Mouse (Mus musculus) hindbrain, embryonic 11.5 days (tissue): ENCODE measurements around the gene Cnp. TPM values are rescaled to one million over a fixed set of nuclear protein-coding genes. Genes with fewer than 3 reads are reported as not detected.

Source experiments
- ATAC-seq: fragments of 200-750 bp; cut with Nextera tagmentation; 2 replicates; pipeline ENCODE4 v1.8.0; 2017; ENCODE audit warnings: mild to moderate bottlenecking, moderate TSS enrichment, moderate library complexity; ENCODE audit not compliant: low FRiP score
- DNase-seq: peaks from one replicate; pipeline ENCODE4 v3.0.0-alpha.2; 2015; ENCODE audit warnings: low spot score
- H3K27ac ChIP-seq: fragments of 300-500 bp; sonication (generic); 2 replicates; pipeline ENCODE4 v1.5.1; 2014; ENCODE audit warnings: mild to moderate bottlenecking, low read depth, low read length
- H3K27me3 ChIP-seq: fragments of 300-500 bp; sonication (generic); 2 replicates; pipeline ENCODE4 v1.6.1; 2014; ENCODE audit warnings: mild to moderate bottlenecking, low read length, moderate library complexity, mixed read lengths; ENCODE audit not compliant: control insufficient read depth, insufficient read depth
- H3K36me3 ChIP-seq: fragments of 300-500 bp; sonication (generic); 2 replicates; pipeline ENCODE4 v1.6.1; 2014; ENCODE audit warnings: mild to moderate bottlenecking, low read length, moderate library complexity, mixed read lengths; ENCODE audit not compliant: control insufficient read depth, insufficient read depth
- H3K4me1 ChIP-seq: fragments of 300-500 bp; sonication (generic); replicated peaks from 2 replicates; pipeline ENCODE4 v1.6.1; 2014; ENCODE audit warnings: low read length, mixed read lengths; ENCODE audit not compliant: control insufficient read depth, insufficient read depth
- H3K4me2 ChIP-seq: fragments of 300-500 bp; sonication (generic); replicated peaks from 2 replicates; pipeline ENCODE4 v1.6.1; 2014; ENCODE audit warnings: mild to moderate bottlenecking, low read depth, low read length
- H3K4me3 ChIP-seq: fragments of 300-500 bp; sonication (generic); 2 replicates; pipeline ENCODE4 v1.5.1; 2014; ENCODE audit warnings: low read depth, low read length
- H3K9ac ChIP-seq: fragments of 300-500 bp; sonication (generic); 2 replicates; pipeline ENCODE4 v1.6.1; 2014; ENCODE audit warnings: low read depth, low read length
- H3K9me3 ChIP-seq: fragments of 300-500 bp; sonication (generic); 2 replicates; pipeline ENCODE4 v1.6.1; 2016; ENCODE audit warnings: low read length; ENCODE audit not compliant: control insufficient read depth
- WGBS: fragments of 180-500 bp; shearing (Covaris S2); extraction: QIAGEN DNeasy Blood & Tissue Kit; methylation state at CpG from one replicate; pipeline ENCODE4 v1.1.7; 2014; 5-methylcytosine and 5-hydroxymethylcytosine counted together
- polyA plus RNA-seq: library from polyadenylated mRNA; unstranded; fragments of >200 nt; fragmentation: Nextera tagmentation; extraction: Ambion mirVana; gene quantifications from 2 replicates; pipeline ENCODE4 v1.2.1, GENCODE M21; 2014

Cnp gene
- polyA plus RNA-seq, 1 experiment from 2014 or later, result 17.8 TPM

DNA sequence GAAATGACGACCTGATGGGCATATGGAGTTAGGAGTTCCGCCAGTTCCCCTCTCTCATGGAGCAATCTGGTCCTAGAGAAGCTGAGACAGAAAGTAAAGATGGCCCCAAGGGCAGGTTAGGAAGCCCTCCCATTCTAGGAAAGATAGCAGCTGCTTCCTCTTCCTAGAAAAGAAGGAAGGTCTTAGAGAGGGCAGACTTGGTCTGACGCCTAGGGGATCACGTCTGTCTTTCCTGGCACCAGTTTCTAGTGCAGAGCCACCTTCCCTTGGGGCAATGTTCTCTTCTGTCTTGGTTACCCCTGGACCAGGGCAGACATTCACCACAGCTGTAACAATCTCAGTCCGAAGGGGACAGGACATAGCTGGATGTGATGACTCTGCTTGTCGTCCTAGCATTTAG, 26.6 kb upstream of the Cnp start:
- WGBS, result 87% methylated on average over 6 of the region's 6 CpGs
- ATAC-seq, result no peak
- H3K36me3 ChIP-seq, result no peaks in the 10 kb centered on the region
- 0 out of 2 replicates have a peak, but pooled peaks cover 3% of the 10 kb centered on the region for H3K4me1 ChIP-seq
- H3K9ac ChIP-seq, result no peak overlapping the region
- no peaks in the 10 kb centered on the region for H3K27me3 ChIP-seq
- H3K9me3 ChIP-seq, result no peaks in the 10 kb centered on the region
- no peak for DNase-seq
- no peak overlapping the region for H3K4me3 ChIP-seq
- no peak overlapping the region for H3K27ac ChIP-seq
- no peak overlapping the region for H3K4me2 ChIP-seq

DNA sequence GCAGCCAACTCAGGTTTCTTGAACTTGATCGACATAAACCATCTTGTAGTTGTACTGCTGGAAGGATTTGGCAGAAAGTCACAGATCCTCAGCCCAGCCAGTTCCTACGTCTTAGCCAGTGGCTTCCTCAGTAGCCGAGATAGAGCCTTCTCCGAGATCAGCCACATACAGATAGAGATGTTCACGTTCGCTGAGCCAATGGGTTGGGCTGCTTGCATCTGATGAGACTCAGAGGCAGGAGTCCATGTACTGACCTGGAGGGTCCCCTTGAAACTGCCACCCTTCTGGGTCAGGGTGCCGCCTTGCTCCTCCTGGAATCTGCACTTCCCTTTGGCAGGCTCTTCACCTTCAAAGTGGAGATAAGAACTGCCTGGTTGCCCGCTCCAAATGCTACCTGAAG, 25.2 kb upstream of the Cnp start:
- H3K36me3 ChIP-seq, result no peaks in the 10 kb centered on the region
- WGBS, result 85% methylated on average over 8 of the region's 8 CpGs
- H3K9ac ChIP-seq, result no peak overlapping the region
- no peaks in the 10 kb centered on the region for H3K9me3 ChIP-seq
- DNase-seq (no peak), ATAC-seq (no peak)
- no peak overlapping the region for H3K4me2 ChIP-seq
- H3K27ac ChIP-seq, result no peak overlapping the region
- H3K4me3 ChIP-seq, result no peak overlapping the region
- H3K27me3 ChIP-seq, result no peaks in the 10 kb centered on the region
- 0 out of 2 replicates have a peak, but pooled peaks cover 3% of the 10 kb centered on the region for H3K4me1 ChIP-seq

DNA sequence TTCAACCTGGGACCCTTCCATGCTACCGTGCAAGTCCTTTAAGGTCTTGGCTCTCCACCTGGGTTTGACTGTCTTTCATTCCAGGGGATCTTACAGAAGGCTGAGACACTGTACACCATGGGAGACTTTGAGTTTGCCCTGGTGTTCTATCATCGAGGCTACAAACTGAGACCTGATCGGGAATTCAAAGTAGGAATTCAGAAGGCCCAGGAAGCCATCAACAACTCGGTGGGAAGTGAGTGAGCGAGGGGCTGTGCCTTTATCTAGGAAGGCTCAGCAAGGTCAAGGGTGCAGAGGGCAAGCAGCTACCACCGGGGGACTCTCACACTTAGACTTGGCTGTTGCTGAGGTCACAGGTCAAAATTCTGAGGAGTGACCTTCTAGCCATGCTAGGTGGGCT, 24.6 kb upstream of the Cnp start:
- no peak for DNase-seq
- H3K9me3 ChIP-seq, result no peaks in the 10 kb centered on the region
- H3K36me3 ChIP-seq, result no peaks in the 10 kb centered on the region
- no peak overlapping the region for H3K9ac ChIP-seq
- H3K27me3 ChIP-seq, result no peaks in the 10 kb centered on the region
- WGBS, result 67% methylated on average over 6 of the region's 6 CpGs
- no peak overlapping the region for H3K27ac ChIP-seq
- no peak overlapping the region for H3K4me3 ChIP-seq
- H3K4me2 ChIP-seq, result no peak overlapping the region
- ATAC-seq, result no peak
- H3K4me1 ChIP-seq, result 0 out of 2 replicates have a peak, but pooled peaks cover 3% of the 10 kb centered on the region

DNA sequence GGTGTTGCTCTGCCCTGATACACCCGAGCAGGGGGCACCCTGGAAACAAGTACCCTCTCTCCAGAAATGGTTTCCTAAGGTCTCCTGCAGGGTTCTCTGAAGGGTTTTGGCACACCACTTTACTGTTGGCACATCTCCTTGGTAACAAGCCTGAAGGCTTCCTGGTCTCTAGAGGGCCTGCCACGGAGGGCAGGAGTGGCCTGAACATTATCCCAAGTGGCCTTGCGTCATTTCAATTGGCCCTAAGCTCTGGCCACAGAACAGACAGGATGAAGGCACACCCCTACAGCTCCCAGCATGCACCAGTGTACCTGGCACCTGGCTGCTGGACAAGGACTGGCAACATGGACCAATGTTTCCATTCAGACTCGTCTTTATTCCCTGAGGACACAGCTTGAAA, 21.9 kb upstream of the Cnp start:
- no peak overlapping the region for H3K27ac ChIP-seq
- DNase-seq (no peak), ATAC-seq (no peak)

DNA sequence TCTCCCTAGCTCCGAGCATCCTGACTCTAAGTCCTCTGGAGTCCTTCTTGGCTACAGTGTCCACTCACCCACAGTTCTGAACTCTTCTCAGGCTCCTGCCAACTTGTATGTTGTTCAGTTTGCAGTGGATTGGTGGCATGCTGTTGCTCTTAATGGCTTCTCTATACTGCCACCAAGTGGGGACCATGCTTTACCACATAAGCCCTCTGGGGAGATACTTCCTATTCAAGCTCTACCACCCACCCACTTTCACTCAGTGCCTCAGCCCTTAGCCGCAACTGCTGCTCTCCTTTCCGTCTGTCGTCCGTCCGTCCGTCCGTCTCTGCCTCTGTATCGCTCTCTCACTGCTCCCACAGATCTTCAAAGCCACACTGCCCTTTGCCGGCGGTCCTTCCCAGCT, 19.1 kb upstream of the Cnp start:
- peak overlapping the region; percentile 47 for H3K9ac ChIP-seq
- H3K4me1 ChIP-seq, result no peaks in the 10 kb centered on the region
- H3K4me3 ChIP-seq, result no peak overlapping the region
- H3K9me3 ChIP-seq, result no peaks in the 10 kb centered on the region
- ATAC-seq, result no peak
- H3K4me2 ChIP-seq, result no peak overlapping the region
- 20% methylated on average over 11 of the region's 11 CpGs for WGBS
- H3K27ac ChIP-seq, result no peak overlapping the region
- DNase-seq, result peak; percentile 71
- H3K36me3 ChIP-seq, result no peaks in the 10 kb centered on the region
- H3K27me3 ChIP-seq, result no peaks in the 10 kb centered on the region

More for the DNA sequence above, 21.9 kb upstream of the Cnp start:
- Histone ChIP-seq H3K27me3 (no peaks in the 10 kb centered on the region), H3K4me2 (no peak overlapping the region), H3K4me1 (no peaks in the 10 kb centered on the region), H3K9me3 (no peaks in the 10 kb centered on the region), H3K4me3 (no peak overlapping the region), H3K9ac (no peak overlapping the region), H3K36me3 (no peaks in the 10 kb centered on the region)
- 80% methylated on average over 4 of the region's 4 CpGs for WGBS

DNA sequence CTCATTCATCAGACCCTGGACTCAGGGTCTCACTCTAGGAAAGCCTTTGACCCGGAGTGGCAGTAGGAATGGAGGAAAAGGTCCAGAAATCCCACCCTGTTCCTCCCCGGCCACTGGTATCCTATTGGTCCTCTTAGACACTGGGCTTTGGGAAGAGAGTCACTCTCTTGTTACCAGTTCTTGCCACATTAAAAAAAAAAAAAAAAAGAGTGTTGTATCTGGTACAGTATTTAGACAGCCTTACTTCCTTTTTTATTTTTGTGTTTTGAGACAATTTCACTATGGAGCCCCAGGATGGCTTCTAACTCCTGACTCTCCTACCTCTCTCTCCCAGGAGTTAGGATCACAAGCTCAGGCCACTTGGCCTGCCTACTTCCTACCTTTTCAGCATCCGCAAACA, 17.1 kb upstream of the Cnp start:
- WGBS, result 75% methylated on average over 3 of the region's 3 CpGs
- ATAC-seq (no peak), DNase-seq (no peak)
- Histone ChIP-seq H3K4me2 (no peak overlapping the region), H3K4me3 (no peak overlapping the region), H3K4me1 (no peaks in the 10 kb centered on the region), H3K9ac (no peak overlapping the region), H3K36me3 (no peaks in the 10 kb centered on the region), H3K27ac (no peak overlapping the region), H3K9me3 (no peaks in the 10 kb centered on the region), H3K27me3 (no peaks in the 10 kb centered on the region)

DNA sequence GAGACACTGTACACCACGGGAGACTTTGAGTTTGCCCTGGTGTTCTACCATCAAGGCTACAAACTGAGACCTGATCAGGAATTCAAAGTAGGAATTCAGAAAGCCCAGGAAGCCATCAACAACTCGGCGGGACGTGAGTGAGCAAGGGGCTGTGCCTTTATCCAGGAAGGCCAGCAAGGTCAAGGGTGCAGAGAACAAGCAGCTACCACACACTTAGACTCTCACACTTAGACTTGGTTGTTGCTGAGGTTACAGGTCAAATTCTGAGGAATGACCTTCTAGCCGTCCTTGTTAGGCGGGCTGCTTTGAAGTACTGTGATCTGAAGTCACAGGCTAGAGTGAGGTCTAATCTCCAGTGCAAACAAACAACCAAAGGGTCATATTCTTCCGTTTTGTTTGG, 15.2 kb upstream of the Cnp start:
- WGBS, result 45% methylated on average over 7 of the region's 7 CpGs
- H3K27ac ChIP-seq, result no peak overlapping the region
- ATAC-seq, result no peak

DNA sequence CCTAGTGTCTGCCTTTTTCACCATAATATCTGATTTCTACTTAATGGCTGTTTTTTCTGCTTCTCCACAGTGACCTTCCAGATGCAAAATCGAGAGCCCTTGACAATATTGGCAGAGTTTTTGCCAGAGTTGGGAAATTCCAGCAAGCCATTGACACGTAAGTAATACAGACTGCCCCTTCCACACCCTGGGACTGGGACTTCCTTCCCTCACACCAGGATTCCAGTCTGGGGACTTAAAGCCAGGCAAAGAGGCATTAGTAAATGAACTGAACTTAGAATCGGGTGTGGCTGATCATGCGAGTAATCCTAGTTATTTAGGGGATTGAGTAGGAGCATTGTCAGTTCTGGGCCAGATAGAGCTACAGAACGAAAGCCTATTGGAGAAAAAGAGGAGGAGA, 13.0 kb upstream of the Cnp start:
- Histone ChIP-seq H3K4me3 (no peak overlapping the region), H3K9me3 (no peaks in the 10 kb centered on the region), H3K27ac (no peak overlapping the region), H3K36me3 (no peaks in the 10 kb centered on the region), H3K4me1 (no peaks in the 10 kb centered on the region), H3K9ac (no peak overlapping the region), H3K27me3 (no peaks in the 10 kb centered on the region), H3K4me2 (no peak overlapping the region)
- 52% methylated on average over 5 of the region's 5 CpGs for WGBS
- DNase-seq, result no peak
- ATAC-seq, result no peak

More for the DNA sequence above, 15.2 kb upstream of the Cnp start:
- Histone ChIP-seq H3K9me3 (no peaks in the 10 kb centered on the region), H3K4me2 (no peak overlapping the region), H3K27me3 (no peaks in the 10 kb centered on the region), H3K4me3 (no peak overlapping the region), H3K4me1 (no peaks in the 10 kb centered on the region), H3K36me3 (no peaks in the 10 kb centered on the region), H3K9ac (no peak overlapping the region)
- DNase-seq, result no peak

DNA sequence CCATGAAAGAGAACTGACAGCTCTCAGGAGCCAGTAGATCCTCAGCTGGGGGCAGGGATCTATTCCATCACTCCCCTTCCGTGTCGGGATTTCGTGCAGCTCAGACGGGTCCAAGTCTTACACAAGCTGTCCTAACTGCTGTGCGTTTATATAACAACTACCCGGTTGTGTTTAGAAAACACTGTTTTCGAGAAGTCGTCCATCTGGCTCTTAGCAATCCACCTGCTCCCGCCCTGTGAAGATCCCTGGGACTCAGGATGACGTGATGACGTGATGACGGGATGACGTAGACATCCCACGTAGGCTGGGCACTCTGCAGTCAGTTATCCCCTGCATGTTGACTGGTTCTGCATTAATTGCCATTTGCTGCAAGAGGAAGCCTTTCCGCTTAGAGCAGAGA, 10.4 kb upstream of the Cnp start:
- WGBS, result 80% methylated on average over 15 of the region's 15 CpGs

More for the DNA sequence above, 10.4 kb upstream of the Cnp start:
- DNase-seq, result no peak
- Histone ChIP-seq H3K9me3 (no peaks in the 10 kb centered on the region), H3K27me3 (no peaks in the 10 kb centered on the region), H3K9ac (no peak overlapping the region), H3K4me1 (no peaks in the 10 kb centered on the region), H3K27ac (no peak overlapping the region), H3K4me2 (no peak overlapping the region), H3K4me3 (no peak overlapping the region), H3K36me3 (no peaks in the 10 kb centered on the region)
- no peak for ATAC-seq
